Mouse (Mus musculus): Measurements from ENCODE around the gene Hoxb2. TPM values are rescaled to one million over a fixed set of nuclear protein-coding genes. Genes with fewer than 3 reads are reported as not detected.

Gene Hoxb2
- 0.72 TPM for polyA plus RNA-seq (2014; fragmentation: Illumina TruSeq; extraction: RNeasy Lipid Tissue Mini Kit (QIAGEN cat#74804); ENCODE audit: low read depth, low replicate concordance)

DNA sequence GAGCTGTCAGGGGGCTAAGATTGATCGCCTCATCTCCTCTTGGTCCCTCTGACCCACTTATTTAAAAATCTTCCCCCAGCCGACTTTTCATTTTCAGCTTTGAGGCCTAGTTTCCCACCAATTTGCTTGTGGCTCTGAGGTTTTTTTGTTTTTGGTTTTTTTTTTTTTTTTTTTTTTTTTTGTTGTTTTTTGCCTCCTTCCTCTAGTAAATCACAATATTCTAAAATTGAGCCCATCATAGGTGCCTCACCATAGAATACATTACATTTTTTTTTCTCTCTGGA, at the start of gene Hoxb2:
TSS of gene Hoxb2 (plus strand) at position 185 of the 284 bp plus-strand sequence.

GRCm38 (mm10) chr11:96303151-96304099, 46.9 kb upstream of the Hoxb2 start, which contains the start of gene Hoxb5:
Hoxb5 (plus strand) TSS chr11:96303336.

GRCm38 (mm10) chr11:96317608-96318367, 32.5 kb upstream of the Hoxb2 start, which contains the start of gene Hoxb4:
Hoxb4 (plus strand) TSS chr11:96318267.

GRCm38 (mm10) chr11:96323154-96323553, 27.2 kb upstream of the Hoxb2 start, which contains the start of gene Hoxb3:
Hoxb3 (plus strand) TSS chr11:96323326.

GRCm38 (mm10) chr11:96365441-96366091, 15.2 kb downstream of the Hoxb2 start, which contains the start of gene Hoxb1:
Hoxb1 (plus strand) TSS chr11:96365752.

Other genes starting within 250 kb of the Hoxb2 start
- gene Calcoco2, start 238.6 kb upstream of the Hoxb2 start, polyA plus RNA-seq (2014; fragmentation: Illumina TruSeq; extraction: RNeasy Lipid Tissue Mini Kit (QIAGEN cat#74804); ENCODE audit: low read depth, low replicate concordance) = not detected
- not detected for gene Ttll6, start 216.7 kb upstream of the Hoxb2 start, polyA plus RNA-seq (2014; fragmentation: Illumina TruSeq; extraction: RNeasy Lipid Tissue Mini Kit (QIAGEN cat#74804); ENCODE audit: low read depth, low replicate concordance)
- gene Hoxb13, start 156.2 kb upstream of the Hoxb2 start, polyA plus RNA-seq (2014; fragmentation: Illumina TruSeq; extraction: RNeasy Lipid Tissue Mini Kit (QIAGEN cat#74804); ENCODE audit: low read depth, low replicate concordance) = not detected
- gene Hoxb9, start 79.1 kb upstream of the Hoxb2 start, polyA plus RNA-seq (2014; fragmentation: Illumina TruSeq; extraction: RNeasy Lipid Tissue Mini Kit (QIAGEN cat#74804); ENCODE audit: low read depth, low replicate concordance) = not detected
- not detected for gene Hoxb8, start 68.6 kb upstream of the Hoxb2 start, polyA plus RNA-seq (2014; fragmentation: Illumina TruSeq; extraction: RNeasy Lipid Tissue Mini Kit (QIAGEN cat#74804); ENCODE audit: low read depth, low replicate concordance)
- 0.42 TPM for gene Hoxb7, start 63.9 kb upstream of the Hoxb2 start, polyA plus RNA-seq (2014; fragmentation: Illumina TruSeq; extraction: RNeasy Lipid Tissue Mini Kit (QIAGEN cat#74804); ENCODE audit: low read depth, low replicate concordance)
- not detected for gene Hoxb6, start 58.0 kb upstream of the Hoxb2 start, polyA plus RNA-seq (2014; fragmentation: Illumina TruSeq; extraction: RNeasy Lipid Tissue Mini Kit (QIAGEN cat#74804); ENCODE audit: low read depth, low replicate concordance)
- 0.21 TPM for gene Hoxb5, start 47.2 kb upstream of the Hoxb2 start, polyA plus RNA-seq (2014; fragmentation: Illumina TruSeq; extraction: RNeasy Lipid Tissue Mini Kit (QIAGEN cat#74804); ENCODE audit: low read depth, low replicate concordance)
- gene Hoxb4, start 32.3 kb upstream of the Hoxb2 start, polyA plus RNA-seq (2014; fragmentation: Illumina TruSeq; extraction: RNeasy Lipid Tissue Mini Kit (QIAGEN cat#74804); ENCODE audit: low read depth, low replicate concordance) = 0.58 TPM
- gene Hoxb3, start 27.2 kb upstream of the Hoxb2 start, polyA plus RNA-seq (2014; fragmentation: Illumina TruSeq; extraction: RNeasy Lipid Tissue Mini Kit (QIAGEN cat#74804); ENCODE audit: low read depth, low replicate concordance) = 0.45 TPM
- not detected for gene Hoxb1, start 15.2 kb downstream of the Hoxb2 start, polyA plus RNA-seq (2014; fragmentation: Illumina TruSeq; extraction: RNeasy Lipid Tissue Mini Kit (QIAGEN cat#74804); ENCODE audit: low read depth, low replicate concordance)
- gene Skap1, start 114.1 kb downstream of the Hoxb2 start, polyA plus RNA-seq (2014; fragmentation: Illumina TruSeq; extraction: RNeasy Lipid Tissue Mini Kit (QIAGEN cat#74804); ENCODE audit: low read depth, low replicate concordance) = 0.48 TPM

Measured in liver, adult 10 weeks (tissue).